Mouse (Mus musculus) E14TG2a.4 (cell line): ENCODE data around the gene Zfhx3.

ENCODE experiments used
- CTCF ChIP-seq: conservative IDR thresholded peaks from 2 replicates; pipeline ENCODE4 v1.5.1; 2014; ENCODE audit warnings: low read length
- NANOG ChIP-seq: IDR thresholded peaks from 2 replicates; pipeline ENCODE4 v1.6.1; 2014; ENCODE audit warnings: borderline replicate concordance, low read length, mixed read lengths
- POU5F1 ChIP-seq: IDR thresholded peaks from 2 replicates; pipeline ENCODE4 v1.6.1; 2014; ENCODE audit warnings: low read length, borderline replicate concordance

GRCm38 (mm10) chr8:107942752-107943510, 487 bp downstream of the Zfhx3 start:
- TF ChIP-seq CTCF (no peak), POU5F1 (no peak), NANOG (no peak)
